Mouse (Mus musculus) spleen, adult 2 months (tissue): Measurements from ENCODE around the gene Pxdc1.

ENCODE experiments used
- CTCF ChIP-seq: fragments of 200-500 bp; IDR thresholded peaks from 2 replicates; pipeline ENCODE4 v1.5.1; 2011; ENCODE audit warnings: mild to moderate bottlenecking, inconsistent platforms; ENCODE audit not compliant: insufficient read depth, insufficient read length, insufficient replicate concordance; ENCODE audit errors: extremely low read depth
- POLR2A ChIP-seq: fragments of 200-500 bp; IDR thresholded peaks from 2 replicates; pipeline ENCODE4 v1.6.1; 2011; ENCODE audit warnings: low read depth, low read length, inconsistent platforms

GRCm38 (mm10) chr13:34659507-34659906 lies 6.2 kb upstream of the Pxdc1 start:
- TF ChIP-seq CTCF (no peak), POLR2A (no peak)
